15 mouse cellular contexts compared by ENCODE assay signal in the genomic region with DNA sequence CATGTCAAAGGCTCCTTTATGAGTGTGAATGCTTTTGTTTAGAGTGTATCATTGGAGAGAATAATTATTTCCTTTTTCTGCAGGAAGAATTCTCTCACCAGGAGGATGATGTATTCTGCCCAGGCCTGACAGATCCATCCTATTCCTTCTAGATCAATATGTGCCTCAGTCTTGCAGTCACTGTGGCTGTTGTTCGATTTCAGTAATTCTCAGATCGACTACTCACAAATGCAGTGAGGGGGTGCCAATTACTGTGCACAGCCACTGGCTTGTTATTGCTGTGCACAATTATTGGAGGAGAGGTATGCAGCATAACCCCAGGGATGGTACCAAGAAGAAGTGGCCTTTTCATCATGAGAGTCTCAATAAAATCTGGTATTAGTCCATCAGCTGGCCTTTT.
DNase-seq lines count a peak whose midpoint lies in the region; ATAC-seq and TF ChIP-seq lines count a peak whose summit lies in the region.
"Had no signal": no experiment of that assay in that cellular context is flagged by ENCODE, and none has a peak within 500 bp of the region (broad histone marks: within the 10 kb centered on the region; RNA-seq: fewer than 3 reads in every experiment).

No protein-coding gene starts in this region.

- no peaks in the 10 kb centered on the region for H3K9me3 ChIP-seq in hindbrain, embryonic 12.5 days (replicated peaks)
- H3K9me3 ChIP-seq in hindbrain, postnatal 0 days (ENCODE audit: low read length), result no peaks in the 10 kb centered on the region
- H3K9me3 ChIP-seq in forebrain, embryonic 13.5 days (replicated peaks), result no peaks in the 10 kb centered on the region
- H3K9me3 ChIP-seq in limb, embryonic 12.5 days, result no peaks in the 10 kb centered on the region
- no peaks in the 10 kb centered on the region for H3K9me3 ChIP-seq in heart, embryonic 12.5 days (replicated peaks)
- H3K9me3 ChIP-seq: heart, embryonic 13.5 days; megakaryocyte, embryonic 14.5 days had no signal

- no peak overlapping the region for H3K9ac ChIP-seq in hindbrain, embryonic 12.5 days
- H3K9ac ChIP-seq in hindbrain, postnatal 0 days (replicated peaks; ENCODE audit: low read length), result no peak overlapping the region
- no peak overlapping the region for H3K9ac ChIP-seq in forebrain, embryonic 13.5 days
- H3K9ac ChIP-seq in limb, embryonic 12.5 days (replicated peaks), result no peak overlapping the region
- no peak overlapping the region for H3K9ac ChIP-seq in heart, embryonic 12.5 days
- H3K9ac ChIP-seq: heart, embryonic 13.5 days; lung, embryonic 14.5 days had no signal

- TF ChIP-seq CTCF in hindbrain, postnatal 0 days (IDR thresholded peaks at IDR 0.05; ENCODE audit: low read depth), result no peak

- H3K4me3 ChIP-seq in hindbrain, embryonic 12.5 days, result no peak overlapping the region
- no peak overlapping the region for H3K4me3 ChIP-seq in hindbrain, postnatal 0 days (ENCODE audit: low read length)
- no peak overlapping the region for H3K4me3 ChIP-seq in forebrain, embryonic 13.5 days
- H3K4me3 ChIP-seq in limb, embryonic 12.5 days (replicated peaks), result no peak overlapping the region
- H3K4me3 ChIP-seq in heart, embryonic 12.5 days, result no peak overlapping the region
- H3K4me3 ChIP-seq: heart, embryonic 13.5 days; megakaryocyte, embryonic 14.5 days had no signal

- no peak for DNase-seq in hindbrain, postnatal 0 days (ENCODE audit: low spot score)
- DNase-seq in retina, embryonic 14.5 days (ENCODE audit: low spot score), result peak; percentile 14
- no peak for DNase-seq in gastrocnemius, adult 18-20 months (ENCODE audit: low spot score)
- DNase-seq in layer of hippocampus, adult 18-20 months (ENCODE audit: low spot score in 2 of 2), result no peak
- DNase-seq: cerebellum, adult 9-10 months; kidney, postnatal 25 days; lung, embryonic 14.5 days; thymus, adult 2 months had no signal

- peak overlapping the region; percentile 71 for H3K27ac ChIP-seq in hindbrain, embryonic 12.5 days
- no peak overlapping the region for H3K27ac ChIP-seq in hindbrain, postnatal 0 days
- H3K27ac ChIP-seq in forebrain, embryonic 13.5 days, result peak overlapping the region; percentile 31
- peak overlapping the region; percentile 74 for H3K27ac ChIP-seq in limb, embryonic 12.5 days
- H3K27ac ChIP-seq in heart, embryonic 12.5 days (ENCODE audit: poor library complexity, severe bottlenecking), result no peak overlapping the region
- H3K27ac ChIP-seq: heart, embryonic 13.5 days had no signal

- no peak overlapping the region for H3K4me2 ChIP-seq in hindbrain, embryonic 12.5 days (replicated peaks)
- H3K4me2 ChIP-seq in hindbrain, postnatal 0 days (ENCODE audit: low read depth, low read length), result no peak overlapping the region
- no peak overlapping the region for H3K4me2 ChIP-seq in forebrain, embryonic 13.5 days
- H3K4me2 ChIP-seq in limb, embryonic 12.5 days, result no peak overlapping the region
- H3K4me2 ChIP-seq in heart, embryonic 12.5 days, result no peak overlapping the region
- H3K4me2 ChIP-seq: heart, embryonic 13.5 days; lung, embryonic 14.5 days had no signal

- H3K36me3 ChIP-seq in hindbrain, embryonic 12.5 days, result no peaks in the 10 kb centered on the region
- H3K36me3 ChIP-seq in hindbrain, postnatal 0 days (ENCODE audit: insufficient read depth, low read length), result no peaks in the 10 kb centered on the region
- no peaks in the 10 kb centered on the region for H3K36me3 ChIP-seq in forebrain, embryonic 13.5 days (ENCODE audit: poor library complexity, severe bottlenecking)
- no peaks in the 10 kb centered on the region for H3K36me3 ChIP-seq in limb, embryonic 12.5 days
- H3K36me3 ChIP-seq in heart, embryonic 12.5 days, result no peaks in the 10 kb centered on the region
- H3K36me3 ChIP-seq: heart, embryonic 13.5 days had no signal

- WGBS in hindbrain, embryonic 12.5 days, result 57% methylated on average over 2 of the region's 2 CpGs
- WGBS in hindbrain, postnatal 0 days, result 44% methylated on average over 2 of the region's 2 CpGs
- 46% methylated on average over 2 of the region's 2 CpGs for WGBS in forebrain, embryonic 13.5 days
- WGBS in limb, embryonic 12.5 days, result 27% methylated on average over 2 of the region's 2 CpGs
- 65% methylated on average over 2 of the region's 2 CpGs for WGBS in heart, embryonic 12.5 days

- ATAC-seq in hindbrain, embryonic 12.5 days (ENCODE audit: low FRiP score), result peak; percentile 50; the same call in 1 of the 2 replicates
- no peak for ATAC-seq in hindbrain, postnatal 0 days
- peak; percentile 45; the same call in 1 of the 2 replicates for ATAC-seq in forebrain, embryonic 13.5 days
- no peak for ATAC-seq in limb, embryonic 12.5 days (ENCODE audit: insufficient number of reproducible peaks, insufficient read depth, low FRiP score, low TSS enrichment, low read depth)
- no peak for ATAC-seq in heart, embryonic 12.5 days (ENCODE audit: insufficient number of reproducible peaks, low FRiP score)
- ATAC-seq: inflammation-experienced regulatory T-cells, adult 6 months had no signal

- H3K27me3 ChIP-seq in hindbrain, embryonic 12.5 days, result no peaks in the 10 kb centered on the region
- H3K27me3 ChIP-seq in hindbrain, postnatal 0 days (ENCODE audit: insufficient read depth, low read length), result no peaks in the 10 kb centered on the region
- H3K27me3 ChIP-seq in forebrain, embryonic 13.5 days, result no peaks in the 10 kb centered on the region
- H3K27me3 ChIP-seq in limb, embryonic 12.5 days, result no peaks in the 10 kb centered on the region
- H3K27me3 ChIP-seq in heart, embryonic 12.5 days (replicated peaks), result no peaks in the 10 kb centered on the region
- H3K27me3 ChIP-seq: heart, embryonic 13.5 days; megakaryocyte, embryonic 14.5 days had no signal

- peaks cover 4% of the 10 kb centered on the region for H3K4me1 ChIP-seq in hindbrain, embryonic 12.5 days
- H3K4me1 ChIP-seq in hindbrain, postnatal 0 days (ENCODE audit: insufficient read depth, low read length), result no peaks in the 10 kb centered on the region
- peaks cover 7% of the 10 kb centered on the region for H3K4me1 ChIP-seq in forebrain, embryonic 13.5 days
- peaks cover 7% of the 10 kb centered on the region for H3K4me1 ChIP-seq in limb, embryonic 12.5 days (replicated peaks)
- no peaks in the 10 kb centered on the region for H3K4me1 ChIP-seq in heart, embryonic 12.5 days (replicated peaks)
- H3K4me1 ChIP-seq: heart, embryonic 13.5 days; megakaryocyte, embryonic 14.5 days had no signal

Comparison
In these comparisons a context has a peak if more than half of its experiments do, and no peak if none do; other contexts are left out.
1. ATAC-seq: peak in hindbrain, embryonic 12.5 days (single experiment) and forebrain, embryonic 13.5 days (single experiment); none in hindbrain, postnatal 0 days (single experiment), limb, embryonic 12.5 days (single experiment) and heart, embryonic 12.5 days (single experiment).
2. H3K27ac ChIP-seq: peak in hindbrain, embryonic 12.5 days (single experiment), forebrain, embryonic 13.5 days (single experiment) and limb, embryonic 12.5 days (single experiment); none in hindbrain, postnatal 0 days (single experiment) and heart, embryonic 12.5 days (single experiment).